Mouse (Mus musculus): ENCODE measurements around the gene Trim38.

- TF ChIP-seq TAL1 (IDR thresholded peaks at IDR 0.05; ENCODE audit: low read length) (no peak), GATA1 (IDR thresholded peaks at IDR 0.05; ENCODE audit: low read length) (no peak)
These were observed 29.4 kb upstream of the Trim38 start for GRCm38 (mm10) chr13:23740256-23740840.

All from erythroblast, embryonic 14.5 days (primary cell).